10 mouse cellular contexts compared by ENCODE assay signal in genomic region chr6:31665671-31666486, GRCm38 (mm10).
DNase-seq lines count a peak whose midpoint lies in the region; ATAC-seq lines count a peak whose summit lies in the region.
"Had no signal": no experiment of that assay in that cellular context is flagged by ENCODE, and none has a peak within 500 bp of the region (broad histone marks: within the 10 kb centered on the region; RNA-seq: fewer than 3 reads in every experiment).

No protein-coding gene starts in this region.

- ATAC-seq in intestine, embryonic 14.5 days (replicated peaks; ENCODE audit: low FRiP score, low TSS enrichment, low read depth) = no peak
- no peak for ATAC-seq in intestine, embryonic 15.5 days
- ATAC-seq in monocyte, adult 5-6 weeks (replicated peaks; ENCODE audit: insufficient number of reproducible peaks, low FRiP score, low TSS enrichment, poor library complexity, severe bottlenecking) = no peak
- ATAC-seq: Patski had no signal

- 31% methylated on average over 17 of the region's 17 CpGs for WGBS in intestine, embryonic 14.5 days
- WGBS in intestine, embryonic 15.5 days = 36% methylated on average over 17 of the region's 17 CpGs

- peak overlapping the region; percentile 28; the same call in 1 of the 2 replicates for H3K4me2 ChIP-seq in intestine, embryonic 14.5 days (ENCODE audit: low read length)
- no peak overlapping the region for H3K4me2 ChIP-seq in intestine, embryonic 15.5 days (replicated peaks)

- no peak overlapping the region for H3K9ac ChIP-seq in intestine, embryonic 14.5 days (ENCODE audit: low read length)
- no peak overlapping the region for H3K9ac ChIP-seq in intestine, embryonic 15.5 days

- no peak overlapping the region for H3K27ac ChIP-seq in intestine, embryonic 14.5 days (ENCODE audit: low read depth)
- H3K27ac ChIP-seq in intestine, embryonic 15.5 days = no peak overlapping the region

- intact Hi-C loops in left cerebral cortex, postnatal 36 days (cut with DNase I) = no loop called here

- no peaks in the 10 kb centered on the region for H3K27me3 ChIP-seq in intestine, embryonic 14.5 days (replicated peaks; ENCODE audit: control insufficient read depth, insufficient read depth, low read length)
- 0 out of 2 replicates have a peak, but pooled peaks cover 4% of the 10 kb centered on the region for H3K27me3 ChIP-seq in intestine, embryonic 15.5 days (replicated peaks)

- H3K4me1 ChIP-seq in intestine, embryonic 14.5 days (replicated peaks; ENCODE audit: control insufficient read depth, insufficient read depth, low read length) = no peaks in the 10 kb centered on the region
- no peaks in the 10 kb centered on the region for H3K4me1 ChIP-seq in intestine, embryonic 15.5 days (replicated peaks)

- H3K36me3 ChIP-seq in intestine, embryonic 14.5 days (ENCODE audit: control insufficient read depth, insufficient read depth, low read length) = no peaks in the 10 kb centered on the region
- no peaks in the 10 kb centered on the region for H3K36me3 ChIP-seq in intestine, embryonic 15.5 days

- H3K9me3 ChIP-seq in intestine, embryonic 14.5 days (ENCODE audit: control insufficient read depth, low read length) = no peaks in the 10 kb centered on the region
- H3K9me3 ChIP-seq in intestine, embryonic 15.5 days = no peaks in the 10 kb centered on the region

- DNase-seq in intestine, embryonic 14.5 days (ENCODE audit: low spot score) = no peak
- DNase-seq in 416B (ENCODE audit: low read depth) = peak; percentile 21
- DNase-seq in brain, adult 2 months (ENCODE audit: low read depth, low spot score) = peak; percentile 60
- peak; percentile 26 to 32 for DNase-seq in left cerebral cortex, postnatal 36 days (ENCODE audit: low spot score in 2 of 2)
- DNase-seq in cerebellum, adult 11-12 months = no peak
- DNase-seq in adipocyte (ENCODE audit: low spot score) = no peak
- DNase-seq: cerebellum, adult 2 months had no signal

- H3K4me3 ChIP-seq in intestine, embryonic 14.5 days (ENCODE audit: low read depth, low read length) = no peak overlapping the region
- no peak overlapping the region for H3K4me3 ChIP-seq in intestine, embryonic 15.5 days (replicated peaks)

Comparison
In these comparisons a context has a peak if more than half of its experiments do, and no peak if none do; other contexts are left out.
1. DNase-seq: peak in 416B (single experiment), brain, adult 2 months (single experiment) and left cerebral cortex, postnatal 36 days (2 of 2); none in intestine, embryonic 14.5 days (single experiment), cerebellum, adult 11-12 months (single experiment) and adipocyte (single experiment).